9 mouse cellular contexts compared by ENCODE assay signal in the genomic region with DNA sequence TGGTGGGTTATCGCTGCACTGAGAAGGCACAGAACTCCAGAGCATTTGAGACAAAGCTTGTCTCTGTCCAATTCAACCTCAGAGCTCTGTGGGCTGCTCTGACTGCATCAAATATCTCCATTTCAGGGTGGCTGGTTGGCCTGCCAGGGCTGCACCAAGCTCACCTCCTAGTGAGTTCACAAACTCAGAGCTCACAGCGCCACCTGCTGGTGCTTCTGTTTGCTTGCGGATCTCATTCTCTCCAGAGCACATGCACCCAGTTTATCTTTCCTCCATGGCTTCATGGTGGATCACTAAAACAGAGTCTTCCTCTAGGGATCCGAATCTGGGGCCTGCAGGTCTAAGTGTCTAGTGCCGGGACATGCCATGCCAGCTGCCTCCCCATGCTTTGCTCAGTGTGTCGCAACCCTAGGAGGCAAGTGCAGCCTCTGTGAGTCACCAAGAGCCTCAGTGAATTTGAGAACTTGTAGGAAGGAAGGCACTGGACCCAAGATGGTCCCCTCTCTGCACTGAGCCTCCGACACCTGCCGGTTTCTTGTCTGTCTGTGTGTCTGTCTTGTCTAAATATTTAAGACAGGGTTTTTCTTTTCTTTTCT. TPM values are rescaled to one million over a fixed set of nuclear protein-coding genes. Genes with fewer than 3 reads are reported as not detected.
DNase-seq lines count a peak whose midpoint lies in the region; ATAC-seq and TF ChIP-seq lines count a peak whose summit lies in the region.
"Had no signal": no experiment of that assay in that cellular context is flagged by ENCODE, and none has a peak within 500 bp of the region (broad histone marks: within the 10 kb centered on the region; RNA-seq: fewer than 3 reads in every experiment).

No protein-coding gene starts in this region.

- no peak for TF ChIP-seq EP300 in ES-Bruce4 (IDR thresholded peaks at IDR 0.05; ENCODE audit: insufficient read depth, low read depth, low read length)

- peak; percentile 84 for DNase-seq in A20 (ENCODE audit: low read depth, low spot score)
- DNase-seq in cerebellum, postnatal 25 days = peak; percentile 22 to 56
- DNase-seq in large intestine, adult 2 months (ENCODE audit: low read depth, low spot score) = peak; percentile 78
- DNase-seq in lung, postnatal 14 days = peak; percentile 77
- peak; percentile 52 for DNase-seq in ovary, postnatal 36 days (ENCODE audit: low spot score)
- DNase-seq in thymus, postnatal 36 days = peak; percentile 77 to 81

- no peak overlapping the region for H3K4me3 ChIP-seq in ES-Bruce4 (ENCODE audit: low read depth, low read length)

- no peak overlapping the region for H3K9ac ChIP-seq in ES-Bruce4 (ENCODE audit: low read depth, poor library complexity, severe bottlenecking)

- H3K27ac ChIP-seq in ES-Bruce4 (ENCODE audit: insufficient read depth, low read length) = no peak overlapping the region

- ATAC-seq in granulocyte monocyte progenitor cell, adult 5-6 weeks (replicated peaks; ENCODE audit: poor library complexity, severe bottlenecking) = peak; percentile 72

- H3K36me3 ChIP-seq in ES-Bruce4 (ENCODE audit: control insufficient read depth, insufficient read depth, low read length, poor library complexity, severe bottlenecking) = no peaks in the 10 kb centered on the region

- H3K9me3 ChIP-seq in ES-Bruce4 (replicated peaks; ENCODE audit: control insufficient read depth, insufficient read depth, low read length, poor library complexity, severe bottlenecking) = no peaks in the 10 kb centered on the region

- 25% methylated on average over 8 of the region's 8 CpGs for WGBS in large intestine, adult 2 months

- peaks cover 2% of the 10 kb centered on the region for H3K4me1 ChIP-seq in ES-Bruce4 (ENCODE audit: control insufficient read depth, insufficient read depth, low read length)

- no peak for TF ChIP-seq POLR2A in ES-Bruce4 (IDR thresholded peaks at IDR 0.05; ENCODE audit: insufficient read depth, low read length)

- peak; percentile 94 for TF ChIP-seq CTCF in ES-Bruce4 (IDR thresholded peaks at IDR 0.05; ENCODE audit: low read depth, low read length)

- no peaks in the 10 kb centered on the region for H3K27me3 ChIP-seq in ES-Bruce4 (ENCODE audit: control insufficient read depth, insufficient read depth, low read length, poor library complexity, severe bottlenecking)

RNA-seq across cellular contexts. Expression of a gene that starts 3.6 kb away (rescaled TPM):
- 0.64 and 0.84 TPM in 2 replicates for polyA plus RNA-seq in ES-Bruce4 (2011; ENCODE audit: insufficient read depth, insufficient read length, low read depth, missing spikeins)
- total RNA-seq in granulocyte monocyte progenitor cell, adult 5-6 weeks (2014; fragmentation: Nextera tagmentation) = not detected in 2 replicates
- not detected in 2 replicates for total RNA-seq in granulocyte monocyte progenitor cell, adult 5-6 weeks (2017)
- polyA plus RNA-seq in large intestine, adult 2 months (2012; rRNA removed) = 73.6 and 140 TPM in 2 replicates

RNA-seq across cellular contexts. Expression of a gene that starts 25.3 kb away (rescaled TPM):
- 13.5 and 17.5 TPM in 2 replicates for polyA plus RNA-seq in ES-Bruce4 (2011; ENCODE audit: insufficient read depth, insufficient read length, low read depth, missing spikeins)
- not detected in 2 replicates for total RNA-seq in granulocyte monocyte progenitor cell, adult 5-6 weeks (2014; fragmentation: Nextera tagmentation)
- total RNA-seq in granulocyte monocyte progenitor cell, adult 5-6 weeks (2017) = not detected in 2 replicates
- 58.6 and 119 TPM in 2 replicates for polyA plus RNA-seq in large intestine, adult 2 months (2012; rRNA removed)
- total RNA-seq: gastrocnemius, postnatal 4 days had no signal

Comparison
In these comparisons a context has a peak if more than half of its experiments do, and no peak if none do; other contexts are left out.
1. RNA of a gene that starts 3.6 kb away (polyA plus RNA-seq): 73.6 to 140 TPM in large intestine, adult 2 months; 0.64 to 0.84 TPM in ES-Bruce4; every median in the first group is over 10 times any median in the second.
2. Peak in every context shown above with its lines, with median percentiles within 50 percentile points of each other: DNase-seq.